Mouse (Mus musculus): Measurements from ENCODE around the gene Pabpn1. TPM values are rescaled to one million over a fixed set of nuclear protein-coding genes. Genes with fewer than 3 reads are reported as not detected.

The Pabpn1 gene
- 46.7 TPM for polyA plus RNA-seq (2014; fragmentation: Illumina TruSeq; extraction: RNeasy Lipid Tissue Mini Kit (QIAGEN cat#74804); ENCODE audit: low replicate concordance)

DNA sequence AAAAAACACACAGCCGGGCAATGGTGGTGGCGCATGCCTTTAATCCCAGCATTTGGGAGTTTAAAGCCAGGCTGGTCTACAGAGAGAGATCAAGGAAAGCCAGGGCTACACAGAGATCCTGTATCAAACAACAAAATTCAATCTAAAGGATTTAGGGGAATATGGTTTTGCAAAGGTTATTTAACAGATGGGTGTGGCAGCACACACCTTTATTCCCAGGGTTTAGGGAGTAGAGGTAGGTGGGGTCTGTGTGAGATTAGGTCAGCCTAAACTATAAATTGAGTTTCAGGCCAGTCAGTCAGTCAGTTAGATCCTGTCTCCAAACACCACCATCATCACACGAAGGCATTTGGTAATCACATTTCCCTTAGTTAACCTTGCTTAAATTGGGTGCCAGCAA, at the start of gene Pabpn1:
TSS of gene Pabpn1 (plus strand) at position 301 of the 400 bp plus-strand sequence.

DNA sequence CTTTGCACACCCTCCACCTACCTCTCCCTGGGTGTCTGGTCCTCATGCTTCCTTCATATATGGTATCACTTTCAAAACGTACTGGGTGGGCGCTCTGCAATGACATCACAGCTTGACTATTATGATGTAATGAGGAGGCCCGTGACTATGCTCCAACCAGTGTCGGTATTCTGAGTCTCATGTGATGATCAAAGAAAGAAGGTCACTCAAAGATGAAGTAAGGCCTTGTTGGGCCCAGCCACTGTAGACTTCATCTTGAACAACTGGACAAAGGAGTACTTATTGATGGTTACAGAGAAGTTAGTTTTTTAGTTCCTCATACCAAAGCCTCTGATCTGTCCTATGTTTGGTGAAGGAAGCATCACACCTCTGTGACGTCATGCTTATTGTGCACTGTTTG, 21.4 kb upstream of the Pabpn1 start, which contains the start of gene Homez:
TSS of gene Homez (minus strand) at position 101 of the 400 bp plus-strand sequence.

DNA sequence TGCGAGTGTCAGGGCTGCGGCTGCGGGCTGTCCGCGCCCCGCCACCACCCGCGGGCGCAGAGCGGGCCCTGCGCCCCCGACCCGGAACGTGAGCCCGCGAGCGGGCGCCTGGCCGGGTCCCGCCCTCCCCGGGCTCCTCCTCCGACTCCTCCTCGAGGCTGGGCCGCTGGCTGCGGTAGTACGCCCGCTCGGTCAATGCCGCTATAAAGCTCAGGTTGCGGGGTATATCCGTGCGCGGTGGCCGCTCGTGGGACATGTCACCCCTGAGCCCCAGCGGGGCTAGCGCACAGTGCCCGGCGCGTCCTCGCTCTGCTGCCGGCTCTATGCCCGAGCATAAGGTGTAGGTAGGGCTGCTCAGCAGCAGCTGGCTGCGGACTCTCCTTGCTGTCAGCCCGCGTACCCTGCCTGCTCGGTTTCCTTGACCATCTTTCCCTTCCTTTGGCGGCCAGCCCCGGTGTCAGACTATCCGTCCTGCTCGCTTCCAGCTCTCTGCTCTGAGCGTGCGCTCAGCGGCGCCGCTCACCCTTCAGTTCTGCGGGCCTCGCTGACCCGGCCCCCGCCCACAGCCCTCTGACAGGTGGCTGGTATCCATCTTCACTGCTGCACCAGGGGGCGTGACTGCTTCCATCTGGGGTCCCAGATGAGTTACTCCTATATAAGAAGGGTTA, 15.1 kb upstream of the Pabpn1 start, which contains the start of gene Ppp1r3e:
TSS of gene Ppp1r3e (minus strand) at position 503 of the 668 bp plus-strand sequence.

DNA sequence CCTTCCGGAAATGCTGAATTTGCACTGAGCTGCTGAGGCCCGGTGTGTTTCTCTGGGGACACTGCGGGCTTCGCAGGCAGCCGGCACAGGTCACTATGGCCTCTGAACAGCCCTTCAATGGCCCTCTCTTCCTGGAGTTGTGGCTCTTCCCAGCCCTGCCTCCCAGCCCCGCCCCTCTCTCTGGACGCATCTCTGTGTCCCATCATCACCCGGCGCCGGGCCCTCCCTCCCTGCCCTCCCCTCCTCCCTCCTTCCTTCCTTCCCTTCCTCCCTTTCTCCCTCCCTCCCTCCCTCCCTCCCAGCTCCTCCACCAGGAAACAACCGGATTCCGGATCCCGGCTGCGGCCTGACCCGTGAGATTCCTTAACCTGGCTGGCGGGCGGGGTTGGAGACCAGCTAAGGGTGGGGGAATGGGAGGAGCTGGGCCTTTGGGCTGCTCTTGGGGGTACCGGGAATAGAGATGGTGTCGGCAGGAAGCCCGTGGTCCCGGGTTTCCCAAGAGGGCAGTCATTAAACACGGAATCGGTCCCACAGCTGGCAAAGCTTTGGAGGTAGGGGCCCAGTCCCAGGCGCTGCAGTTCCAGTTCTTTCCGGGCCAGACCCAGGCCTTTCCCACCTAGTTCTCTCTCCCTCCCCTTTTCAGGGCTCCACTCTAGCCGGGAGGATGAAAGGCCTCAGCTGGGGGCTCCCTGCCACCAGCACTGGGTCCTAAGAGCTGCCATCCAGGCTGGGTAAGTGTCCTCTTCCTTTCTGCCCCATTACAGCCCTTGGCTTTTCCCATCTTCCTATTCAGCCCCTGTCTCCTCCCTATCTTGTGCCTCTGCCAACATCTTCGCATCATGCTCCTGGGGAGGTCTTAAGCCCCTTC, 8.9 kb upstream of the Pabpn1 start, which contains the start of the genes Bcl2l2 and Gm20521:
TSS of gene Bcl2l2 (plus strand) at position 224 of the 868 bp plus-strand sequence.
TSS of gene Gm20521 (plus strand) at position 288 of the 868 bp plus-strand sequence.

DNA sequence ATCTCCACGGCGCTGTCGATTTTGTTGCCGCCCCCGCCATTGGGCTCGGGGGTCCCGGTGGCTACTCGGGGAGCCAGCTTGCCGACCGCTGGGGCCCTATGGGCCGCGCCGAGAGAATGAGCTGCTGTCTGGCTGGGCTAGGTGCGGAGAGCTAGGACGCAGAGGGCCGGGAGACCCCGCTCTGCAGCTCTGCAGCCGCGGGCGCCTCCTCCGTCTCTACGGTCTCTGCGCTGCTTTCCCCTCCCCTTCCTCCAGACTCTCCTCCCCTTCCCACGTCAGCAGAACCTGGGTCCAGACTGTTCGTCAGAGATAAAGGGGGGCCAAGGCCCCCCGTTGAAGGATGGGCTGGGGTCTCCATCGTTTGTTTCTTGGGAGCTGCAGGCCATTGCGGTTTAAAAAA, 20.6 kb downstream of the Pabpn1 start, which contains the start of gene Slc22a17:
TSS of gene Slc22a17 (minus strand) at position 247 of the 400 bp plus-strand sequence.

DNA sequence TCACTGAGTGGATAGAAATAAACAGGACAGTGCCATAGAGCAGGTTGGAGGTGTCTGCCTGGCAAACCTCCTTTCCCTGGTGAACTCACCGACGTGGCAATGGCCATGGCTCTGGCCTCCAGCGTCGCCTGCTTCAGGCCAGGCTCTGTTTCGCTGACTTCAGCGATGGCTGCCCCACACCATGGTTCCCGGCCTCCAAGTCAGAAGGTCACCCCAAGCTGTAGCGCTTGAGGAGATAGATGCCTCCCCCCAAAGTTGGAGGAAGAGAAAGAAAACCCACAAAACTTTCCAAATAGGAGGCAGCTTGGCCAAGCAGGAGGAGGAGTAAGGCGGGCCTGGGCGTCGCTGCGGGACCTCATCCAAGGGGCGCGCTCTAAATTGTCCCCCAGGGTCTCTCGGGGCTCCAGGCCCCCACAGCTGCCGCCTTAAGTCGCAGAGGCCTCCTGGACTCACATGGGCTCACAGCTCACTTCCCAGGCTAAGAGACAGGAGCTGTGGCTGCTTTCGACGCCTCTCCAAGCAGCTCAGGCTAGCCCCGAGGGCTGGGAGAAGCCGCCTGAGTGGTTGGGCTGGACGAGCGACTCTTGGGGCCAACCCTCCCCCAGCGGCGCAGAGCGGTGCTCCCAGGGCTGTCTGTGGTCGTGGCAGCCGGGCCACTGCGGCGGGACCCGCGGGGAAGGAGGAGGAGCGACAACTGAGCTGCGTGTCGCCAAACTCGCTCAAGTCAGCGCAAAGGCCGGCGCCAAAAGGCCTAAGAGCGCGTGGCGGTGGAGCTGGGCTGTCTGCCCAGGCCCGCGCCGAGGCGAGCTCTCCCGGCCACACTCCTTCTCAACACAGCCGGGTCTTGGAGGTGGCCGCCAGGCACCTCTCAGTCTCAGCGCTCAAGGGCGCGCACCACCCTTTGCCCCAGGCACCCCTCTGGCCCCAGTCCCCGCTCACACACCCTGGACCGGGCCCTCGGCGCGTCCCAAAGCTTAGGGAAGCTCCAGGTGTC, 33.3 kb downstream of the Pabpn1 start, which contains the start of gene Efs:
TSS of gene Efs (minus strand) at position 778 of the 994 bp plus-strand sequence.

DNA sequence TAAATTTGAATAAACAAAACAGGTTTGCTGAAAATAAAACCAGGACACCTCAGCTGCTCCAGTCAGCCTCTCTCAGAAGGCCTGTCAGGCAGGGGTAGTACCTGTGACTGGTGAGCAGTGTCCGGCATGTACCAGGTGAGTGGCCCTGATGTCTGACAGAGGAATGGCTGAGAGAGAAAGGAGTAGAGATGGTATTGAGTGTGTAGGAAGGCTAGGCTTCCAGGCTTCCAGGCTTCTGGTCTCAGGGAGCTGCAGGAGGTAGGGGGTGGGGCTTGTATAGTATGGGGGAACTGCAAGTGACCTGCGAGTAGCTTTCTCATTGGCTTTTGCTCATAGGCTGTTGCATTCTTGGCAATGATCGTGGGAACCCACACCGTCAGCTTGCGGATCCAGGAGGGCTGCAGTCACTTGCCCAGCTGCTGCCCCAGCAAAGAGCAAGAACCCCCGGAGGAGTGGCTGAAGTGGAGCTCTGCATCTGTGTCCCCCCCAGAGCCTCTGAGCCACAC, 40.4 kb downstream of the Pabpn1 start, which contains the start of gene Il25:
TSS of gene Il25 (plus strand) at position 51 of the 506 bp plus-strand sequence.

DNA sequence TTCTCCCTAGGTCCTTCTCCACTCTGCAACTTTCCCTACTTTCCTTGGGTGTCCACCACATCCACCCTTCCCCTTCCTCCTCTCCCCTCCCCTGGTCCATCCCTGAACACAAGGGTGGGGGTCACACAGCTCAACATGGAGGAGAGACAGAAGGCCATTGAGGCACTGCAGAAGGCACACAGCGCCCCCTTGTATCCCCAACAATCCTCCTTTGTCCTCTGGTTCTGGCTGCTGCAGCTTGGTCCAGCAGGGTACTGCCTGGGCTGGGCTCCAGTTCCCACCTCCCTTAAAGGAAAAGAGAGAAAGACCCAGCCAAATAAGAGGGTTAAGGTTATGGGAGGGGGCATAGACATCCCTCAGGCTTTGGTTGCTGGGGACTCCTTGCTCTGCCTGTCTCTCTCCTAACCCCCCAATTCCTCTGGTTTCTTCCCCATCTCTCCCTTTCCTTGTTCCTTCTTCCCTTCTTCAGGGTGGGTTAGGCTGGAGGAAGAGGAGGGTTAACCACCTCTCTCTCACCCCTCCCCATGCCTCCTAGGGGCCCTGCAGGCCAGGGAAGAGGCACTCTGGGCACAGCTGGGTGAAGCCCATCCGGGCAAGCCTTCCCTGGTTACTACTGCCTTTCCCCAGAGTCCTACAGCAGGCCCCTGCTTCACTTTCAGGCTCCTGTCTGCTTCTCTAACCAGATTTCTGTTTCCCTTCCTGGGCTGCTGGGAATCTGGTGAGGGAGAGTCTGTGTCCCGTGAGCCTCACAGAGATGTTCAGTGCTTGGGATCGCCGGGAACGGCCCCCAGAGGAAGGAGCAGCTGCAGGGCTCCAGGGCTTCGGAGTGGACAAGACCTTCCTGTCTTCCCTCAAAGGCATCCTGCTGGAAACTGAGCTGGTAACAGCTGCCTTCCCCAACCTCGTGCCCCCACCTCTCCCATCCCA, 43.9 kb downstream of the Pabpn1 start, which contains the start of gene Cmtm5:
TSS of gene Cmtm5 (plus strand) at position 358 of the 927 bp plus-strand sequence.

Other genes with a start within 250 kb of the Pabpn1 start
- gene 1700123O20Rik, start 206.3 kb upstream of the Pabpn1 start, polyA plus RNA-seq (2014; fragmentation: Illumina TruSeq; extraction: RNeasy Lipid Tissue Mini Kit (QIAGEN cat#74804); ENCODE audit: low replicate concordance): 21.3 TPM
- gene Acin1, start 205.6 kb upstream of the Pabpn1 start, polyA plus RNA-seq (2014; fragmentation: Illumina TruSeq; extraction: RNeasy Lipid Tissue Mini Kit (QIAGEN cat#74804); ENCODE audit: low replicate concordance): 101 TPM
- not detected for gene Gm29776, start 193.7 kb upstream of the Pabpn1 start, polyA plus RNA-seq (2014; fragmentation: Illumina TruSeq; extraction: RNeasy Lipid Tissue Mini Kit (QIAGEN cat#74804); ENCODE audit: low replicate concordance)
- gene Cebpe, start 180.3 kb upstream of the Pabpn1 start, polyA plus RNA-seq (2014; fragmentation: Illumina TruSeq; extraction: RNeasy Lipid Tissue Mini Kit (QIAGEN cat#74804); ENCODE audit: low replicate concordance): not detected
- gene Slc7a8, start 110.6 kb upstream of the Pabpn1 start, polyA plus RNA-seq (2014; fragmentation: Illumina TruSeq; extraction: RNeasy Lipid Tissue Mini Kit (QIAGEN cat#74804); ENCODE audit: low replicate concordance): 32.0 TPM
- not detected for gene Rnf212b, start 78.4 kb upstream of the Pabpn1 start, polyA plus RNA-seq (2014; fragmentation: Illumina TruSeq; extraction: RNeasy Lipid Tissue Mini Kit (QIAGEN cat#74804); ENCODE audit: low replicate concordance)
- gene Homez, start 21.5 kb upstream of the Pabpn1 start, polyA plus RNA-seq (2014; fragmentation: Illumina TruSeq; extraction: RNeasy Lipid Tissue Mini Kit (QIAGEN cat#74804); ENCODE audit: low replicate concordance): 3.3 TPM
- 3.3 TPM for gene Ppp1r3e, start 14.9 kb upstream of the Pabpn1 start, polyA plus RNA-seq (2014; fragmentation: Illumina TruSeq; extraction: RNeasy Lipid Tissue Mini Kit (QIAGEN cat#74804); ENCODE audit: low replicate concordance)
- gene Bcl2l2, start 9.1 kb upstream of the Pabpn1 start, polyA plus RNA-seq (2014; fragmentation: Illumina TruSeq; extraction: RNeasy Lipid Tissue Mini Kit (QIAGEN cat#74804); ENCODE audit: low replicate concordance): 12.5 TPM
- not detected for gene Gm20521, start 9.1 kb upstream of the Pabpn1 start, polyA plus RNA-seq (2014; fragmentation: Illumina TruSeq; extraction: RNeasy Lipid Tissue Mini Kit (QIAGEN cat#74804); ENCODE audit: low replicate concordance)
- gene Slc22a17, start 20.6 kb downstream of the Pabpn1 start, polyA plus RNA-seq (2014; fragmentation: Illumina TruSeq; extraction: RNeasy Lipid Tissue Mini Kit (QIAGEN cat#74804); ENCODE audit: low replicate concordance): 0.22 TPM
- gene Efs, start 33.6 kb downstream of the Pabpn1 start, polyA plus RNA-seq (2014; fragmentation: Illumina TruSeq; extraction: RNeasy Lipid Tissue Mini Kit (QIAGEN cat#74804); ENCODE audit: low replicate concordance): not detected
- not detected for gene Il25, start 40.2 kb downstream of the Pabpn1 start, polyA plus RNA-seq (2014; fragmentation: Illumina TruSeq; extraction: RNeasy Lipid Tissue Mini Kit (QIAGEN cat#74804); ENCODE audit: low replicate concordance)
- gene Cmtm5, start 43.8 kb downstream of the Pabpn1 start, polyA plus RNA-seq (2014; fragmentation: Illumina TruSeq; extraction: RNeasy Lipid Tissue Mini Kit (QIAGEN cat#74804); ENCODE audit: low replicate concordance): not detected
- not detected for gene Myh6, start 74.4 kb downstream of the Pabpn1 start, polyA plus RNA-seq (2014; fragmentation: Illumina TruSeq; extraction: RNeasy Lipid Tissue Mini Kit (QIAGEN cat#74804); ENCODE audit: low replicate concordance)
- gene Gm17428, start 84.4 kb downstream of the Pabpn1 start, polyA plus RNA-seq (2014; fragmentation: Illumina TruSeq; extraction: RNeasy Lipid Tissue Mini Kit (QIAGEN cat#74804); ENCODE audit: low replicate concordance): not detected
- gene Myh7, start 102.1 kb downstream of the Pabpn1 start, polyA plus RNA-seq (2014; fragmentation: Illumina TruSeq; extraction: RNeasy Lipid Tissue Mini Kit (QIAGEN cat#74804); ENCODE audit: low replicate concordance): not detected
- gene Ngdn, start 123.0 kb downstream of the Pabpn1 start, polyA plus RNA-seq (2014; fragmentation: Illumina TruSeq; extraction: RNeasy Lipid Tissue Mini Kit (QIAGEN cat#74804); ENCODE audit: low replicate concordance): 1.9 TPM
- gene Zfhx2, start 199.8 kb downstream of the Pabpn1 start, polyA plus RNA-seq (2014; fragmentation: Illumina TruSeq; extraction: RNeasy Lipid Tissue Mini Kit (QIAGEN cat#74804); ENCODE audit: low replicate concordance): 0.41 TPM
- gene Thtpa, start 202.3 kb downstream of the Pabpn1 start, polyA plus RNA-seq (2014; fragmentation: Illumina TruSeq; extraction: RNeasy Lipid Tissue Mini Kit (QIAGEN cat#74804); ENCODE audit: low replicate concordance): 3.2 TPM
- 15.8 TPM for gene Ap1g2, start 214.1 kb downstream of the Pabpn1 start, polyA plus RNA-seq (2014; fragmentation: Illumina TruSeq; extraction: RNeasy Lipid Tissue Mini Kit (QIAGEN cat#74804); ENCODE audit: low replicate concordance)
- 0.37 TPM for gene Jph4, start 224.4 kb downstream of the Pabpn1 start, polyA plus RNA-seq (2014; fragmentation: Illumina TruSeq; extraction: RNeasy Lipid Tissue Mini Kit (QIAGEN cat#74804); ENCODE audit: low replicate concordance)

All from small intestine, adult 10 weeks (tissue).